Mouse (Mus musculus) heart, postnatal 0 days (tissue): ENCODE results near the gene Arfgap2. TPM values are rescaled to one million over a fixed set of nuclear protein-coding genes. Genes with fewer than 3 reads are reported as not detected.

Experiments used
- ATAC-seq: fragments of 200-750 bp; cut with Nextera tagmentation; 2 replicates; pipeline ENCODE4 v1.8.0; 2017; ENCODE audit warnings: low read depth, moderate number of reproducible peaks, moderate library complexity; ENCODE audit not compliant: insufficient read depth
- DNase-seq: peaks from one replicate; pipeline ENCODE4 v3.0.0-alpha.2; 2016; ENCODE audit warnings: low spot score
- H3K27ac ChIP-seq: fragments of 300-500 bp; sonication (generic); 2 replicates; pipeline ENCODE4 v1.5.1; 2014; ENCODE audit warnings: low read depth, mild to moderate bottlenecking
- H3K27me3 ChIP-seq: fragments of 300-500 bp; sonication (generic); 2 replicates; pipeline ENCODE4 v1.6.1; 2014; ENCODE audit warnings: low read length, mixed read lengths; ENCODE audit not compliant: control insufficient read depth, insufficient read depth
- H3K36me3 ChIP-seq: fragments of 300-500 bp; sonication (generic); replicated peaks from 2 replicates; pipeline ENCODE4 v1.6.1; 2014; ENCODE audit warnings: low read length, mixed read lengths; ENCODE audit not compliant: control insufficient read depth, insufficient read depth
- H3K4me1 ChIP-seq: fragments of 300-500 bp; sonication (generic); 2 replicates; pipeline ENCODE4 v1.6.1; 2014; ENCODE audit warnings: antibody characterized with exemption; ENCODE audit not compliant: control insufficient read depth, insufficient read depth
- H3K4me2 ChIP-seq: fragments of 300-500 bp; sonication (generic); 2 replicates; pipeline ENCODE4 v1.6.1; 2014; ENCODE audit warnings: low read depth, mild to moderate bottlenecking, low read length, moderate library complexity
- H3K4me3 ChIP-seq: fragments of 300-500 bp; sonication (generic); 2 replicates; pipeline ENCODE4 v1.5.1; 2014; ENCODE audit warnings: low read depth, low read length
- H3K9ac ChIP-seq: fragments of 300-500 bp; sonication (generic); replicated peaks from 2 replicates; pipeline ENCODE4 v1.6.1; 2014; ENCODE audit warnings: low read depth, low read length, mixed read lengths
- H3K9me3 ChIP-seq: fragments of 300-500 bp; sonication (generic); replicated peaks from 2 replicates; pipeline ENCODE4 v1.6.1; 2016; ENCODE audit warnings: low read length; ENCODE audit not compliant: control insufficient read depth
- CTCF ChIP-seq: IDR thresholded peaks from 2 replicates; pipeline ENCODE4 v1.5.1; 2016; ENCODE audit warnings: antibody characterized with exemption, control low read depth, low read depth
- EP300 ChIP-seq: IDR thresholded peaks from 2 replicates; pipeline ENCODE4 v1.6.1; 2016; ENCODE audit warnings: antibody characterized with exemption, low read depth
- WGBS: fragments of 180-500 bp; shearing (Covaris S2); extraction: QIAGEN DNeasy Blood & Tissue Kit; methylation state at CpG from one replicate; pipeline ENCODE4 v1.1.7; 2014; 5-methylcytosine and 5-hydroxymethylcytosine counted together
- polyA plus RNA-seq: library from polyadenylated mRNA; unstranded; fragments of >200 nt; fragmentation: Nextera tagmentation; extraction: Ambion mirVana; gene quantifications from 2 replicates; pipeline ENCODE4 v1.2.1, GENCODE M21; 2015
- total RNA-seq: library from RNA; depleted of rRNA; stranded (reverse); fragments of >200 nt; gene quantifications from 2 replicates; pipeline ENCODE4 v1.2.3, GENCODE M21; 2014; ENCODE audit warnings: low replicate concordance

The Arfgap2 gene
- total and polyA plus RNA-seq, 2 experiments from 2014 or later, result 56.3 to 56.5 TPM

DNA sequence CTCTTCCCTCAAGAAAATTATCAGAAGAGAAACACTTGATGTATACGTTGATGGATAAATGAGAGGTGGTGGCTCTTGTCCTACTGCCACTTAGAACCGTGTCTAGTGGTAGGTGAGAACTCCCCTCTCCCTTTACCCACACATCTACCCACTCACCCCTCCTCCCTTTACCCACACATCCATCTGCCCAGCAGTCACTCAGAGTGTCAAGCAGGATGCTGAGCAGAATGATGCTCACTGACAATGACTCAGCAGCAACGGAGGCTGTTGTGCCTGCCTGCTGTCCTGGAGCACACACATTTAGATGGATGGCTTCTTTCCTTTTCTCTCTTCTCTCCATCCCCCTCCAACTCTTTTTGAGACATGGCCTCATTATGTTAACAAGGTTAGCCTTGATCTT is 38.1 kb downstream of the Arfgap2 start:
- Histone ChIP-seq H3K36me3 (no peaks in the 10 kb centered on the region), H3K4me3 (no peak overlapping the region), H3K27me3 (no peaks in the 10 kb centered on the region), H3K9ac (no peak overlapping the region), H3K27ac (no peak overlapping the region), H3K9me3 (no peaks in the 10 kb centered on the region), H3K4me2 (no peak overlapping the region), H3K4me1 (no peaks in the 10 kb centered on the region)
- no peak for DNase-seq
- TF ChIP-seq EP300 (no peak), CTCF (no peak)
- ATAC-seq, result no peak
- 45% methylated on average over 3 of the region's 3 CpGs for WGBS

GRCm38 (mm10) chr2:91305926-91306325 is 41.2 kb downstream of the Arfgap2 start:
- WGBS, result 91% methylated on average over 9 of the region's 9 CpGs
- no peaks in the 10 kb centered on the region for H3K4me1 ChIP-seq
- H3K9me3 ChIP-seq, result no peaks in the 10 kb centered on the region
- no peaks in the 10 kb centered on the region for H3K36me3 ChIP-seq
- H3K27me3 ChIP-seq, result no peaks in the 10 kb centered on the region
- TF ChIP-seq CTCF (no peak), EP300 (no peak)
- DNase-seq, result no peak
- no peak overlapping the region for H3K9ac ChIP-seq
- ATAC-seq, result no peak
- H3K27ac ChIP-seq, result no peak overlapping the region
- H3K4me3 ChIP-seq, result no peak overlapping the region
- H3K4me2 ChIP-seq, result no peak overlapping the region

- H3K4me1 ChIP-seq, result no peaks in the 10 kb centered on the region
- no peak for ATAC-seq
Observed at GRCm38 (mm10) chr2:91306589-91306988, 41.8 kb downstream of the Arfgap2 start.

GRCm38 (mm10) chr2:91308680-91309079 is 43.9 kb downstream of the Arfgap2 start:
- TF ChIP-seq EP300 (no peak), CTCF (no peak)
- WGBS, result 46% methylated on average over 5 of the region's 5 CpGs
- Histone ChIP-seq H3K4me2 (no peak overlapping the region), H3K4me1 (peaks cover 3% of the 10 kb centered on the region; the same call in 1 of the 2 replicates), H3K36me3 (no peaks in the 10 kb centered on the region), H3K9ac (no peak overlapping the region), H3K27me3 (no peaks in the 10 kb centered on the region), H3K27ac (no peak overlapping the region), H3K9me3 (no peaks in the 10 kb centered on the region), H3K4me3 (no peak overlapping the region)
- ATAC-seq (no peak), DNase-seq (no peak)

More at GRCm38 (mm10) chr2:91306589-91306988, 41.8 kb downstream of the Arfgap2 start:
- TF ChIP-seq CTCF (no peak), EP300 (no peak)
- Histone ChIP-seq H3K27ac (no peak overlapping the region), H3K4me2 (no peak overlapping the region), H3K36me3 (no peaks in the 10 kb centered on the region), H3K27me3 (no peaks in the 10 kb centered on the region), H3K9ac (no peak overlapping the region), H3K4me3 (no peak overlapping the region), H3K9me3 (no peaks in the 10 kb centered on the region)
- no peak for DNase-seq

- no peak for ATAC-seq
- Histone ChIP-seq H3K4me2 (no peak overlapping the region), H3K27ac (no peak overlapping the region), H3K4me3 (no peak overlapping the region), H3K9ac (no peak overlapping the region), H3K36me3 (no peaks in the 10 kb centered on the region), H3K9me3 (no peaks in the 10 kb centered on the region), H3K27me3 (no peaks in the 10 kb centered on the region), H3K4me1 (peaks cover 3% of the 10 kb centered on the region; the same call in 1 of the 2 replicates)
- DNase-seq, result no peak
- TF ChIP-seq CTCF (no peak), EP300 (no peak)
- 81% methylated on average over 3 of the region's 3 CpGs for WGBS
Observed at GRCm38 (mm10) chr2:91309546-91309945, 44.8 kb downstream of the Arfgap2 start.

- Histone ChIP-seq H3K27ac (no peak overlapping the region), H3K4me2 (no peak overlapping the region), H3K4me3 (no peak overlapping the region), H3K9ac (no peak overlapping the region), H3K9me3 (no peaks in the 10 kb centered on the region), H3K27me3 (no peaks in the 10 kb centered on the region), H3K36me3 (no peaks in the 10 kb centered on the region), H3K4me1 (peaks cover 3% of the 10 kb centered on the region; the same call in 1 of the 2 replicates)
- DNase-seq, result no peak
- TF ChIP-seq EP300 (no peak), CTCF (no peak)
- no peak for ATAC-seq
- 55% methylated on average over 10 of the region's 10 CpGs for WGBS
Observed at GRCm38 (mm10) chr2:91312578-91313311, 48.0 kb downstream of the Arfgap2 start.
